Mouse (Mus musculus): Measurements from ENCODE around the gene Igsf3.
"Not testable (repeated sequence)": the region's sequence is repeated elsewhere in the genome, so short reads cannot be mapped to it uniquely, and the experiment has no call there.

Gene Igsf3

DNA sequence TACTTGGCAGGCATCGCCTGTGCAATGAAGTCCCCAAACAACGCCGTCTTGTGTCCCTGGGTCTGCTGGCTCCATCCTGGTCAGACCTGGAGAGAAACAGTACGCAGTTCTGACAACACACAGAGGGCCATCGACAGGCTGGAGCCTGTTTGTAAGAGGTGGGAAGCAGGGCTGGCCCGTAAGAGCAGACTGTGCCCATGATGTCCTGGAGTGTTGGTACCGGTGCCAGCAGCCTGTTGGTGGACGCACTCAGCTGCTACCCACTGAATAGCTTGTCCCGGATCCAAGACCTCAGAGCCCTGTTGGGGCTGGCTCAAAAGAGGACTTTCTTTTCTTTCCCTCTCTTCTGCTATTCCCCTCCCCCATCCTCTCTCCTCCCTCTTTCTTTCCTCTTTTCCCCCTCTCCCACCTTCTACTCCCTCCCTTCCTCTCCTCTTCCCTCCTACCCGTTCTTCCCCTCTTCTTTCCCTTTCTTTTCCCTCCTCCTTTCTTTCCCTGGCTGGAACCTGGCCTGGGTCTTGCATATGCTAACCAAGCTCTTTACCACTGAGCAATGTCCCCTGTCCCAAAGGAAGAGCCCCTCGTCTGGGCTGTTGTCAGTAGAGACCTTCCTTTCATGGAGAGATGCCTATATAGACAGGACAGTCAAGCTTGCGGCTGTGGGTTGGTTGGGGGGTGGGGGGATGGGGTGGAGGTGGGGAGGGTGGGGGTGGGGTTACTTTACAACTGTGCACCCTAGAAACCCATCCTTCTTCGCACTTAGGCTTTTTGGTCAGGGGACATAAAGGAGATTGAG lies 27.9 kb downstream of the Igsf3 start:
- 0 out of 2 replicates have a peak, but pooled peaks have one; percentile 17 for ATAC-seq (ENCODE audit: low TSS enrichment)

DNA sequence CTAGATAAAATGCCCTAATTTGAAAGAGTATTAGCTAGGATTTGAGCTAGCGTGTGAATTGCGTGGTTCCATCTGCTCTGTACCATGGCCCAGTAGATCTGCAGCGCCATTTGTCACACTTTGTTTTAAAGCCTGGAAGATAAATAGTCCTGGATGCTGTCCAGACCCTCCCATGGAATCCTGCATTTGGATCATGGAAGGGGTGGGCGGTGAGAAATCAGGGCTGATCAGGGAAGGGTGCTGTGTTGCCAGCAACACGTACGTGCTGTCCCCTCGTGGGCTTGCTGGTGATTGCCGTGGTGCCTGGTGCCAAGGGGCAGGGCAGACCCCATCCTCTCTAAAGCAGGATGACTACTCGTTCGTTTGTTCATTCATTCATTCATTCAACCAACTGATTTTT lies 28.6 kb downstream of the Igsf3 start:
- peak; percentile 50; the same call in 1 of the 2 replicates for ATAC-seq (ENCODE audit: low TSS enrichment)

DNA sequence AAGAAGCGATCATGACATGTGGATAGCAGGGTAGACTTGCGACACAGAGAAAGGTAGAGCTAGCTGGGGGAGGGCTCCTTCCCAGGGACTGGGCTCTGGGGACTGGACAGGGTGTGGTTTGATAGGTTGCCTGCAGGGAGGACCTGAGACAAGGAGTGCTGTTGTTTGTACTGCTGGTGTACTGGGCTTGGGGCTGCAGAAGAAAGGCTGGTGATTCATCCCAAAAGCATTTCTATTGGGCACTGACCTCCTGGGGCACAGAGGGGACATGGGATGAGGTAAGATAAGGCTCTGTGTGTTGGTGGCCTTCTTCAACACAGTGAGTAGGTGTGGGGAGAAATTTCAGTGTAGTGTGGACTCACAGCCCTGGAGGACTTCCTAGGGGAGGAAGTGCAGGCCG lies 29.2 kb downstream of the Igsf3 start:
- no peak for ATAC-seq (ENCODE audit: low TSS enrichment)

DNA sequence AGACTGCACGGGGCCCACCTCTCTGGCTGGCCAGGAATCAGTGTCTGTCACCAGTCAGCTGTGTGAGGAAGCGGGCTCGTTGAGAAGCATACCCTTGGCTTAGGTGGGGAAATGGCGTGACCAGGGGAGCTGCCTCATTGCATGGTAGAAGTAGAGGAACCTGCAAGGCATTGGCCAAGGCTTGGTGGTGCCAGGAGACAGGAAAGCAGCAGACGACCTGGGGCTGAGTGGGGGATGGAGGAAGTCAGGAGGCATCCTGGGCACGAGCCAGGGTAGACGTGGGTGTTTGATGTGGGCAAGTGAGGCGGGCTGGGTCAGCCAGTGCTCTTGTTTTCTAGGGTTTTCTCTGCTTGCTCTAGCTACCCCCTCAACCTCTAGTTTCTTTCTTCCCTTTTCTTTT lies 30.7 kb downstream of the Igsf3 start:
- no peak for ATAC-seq (ENCODE audit: low TSS enrichment)

DNA sequence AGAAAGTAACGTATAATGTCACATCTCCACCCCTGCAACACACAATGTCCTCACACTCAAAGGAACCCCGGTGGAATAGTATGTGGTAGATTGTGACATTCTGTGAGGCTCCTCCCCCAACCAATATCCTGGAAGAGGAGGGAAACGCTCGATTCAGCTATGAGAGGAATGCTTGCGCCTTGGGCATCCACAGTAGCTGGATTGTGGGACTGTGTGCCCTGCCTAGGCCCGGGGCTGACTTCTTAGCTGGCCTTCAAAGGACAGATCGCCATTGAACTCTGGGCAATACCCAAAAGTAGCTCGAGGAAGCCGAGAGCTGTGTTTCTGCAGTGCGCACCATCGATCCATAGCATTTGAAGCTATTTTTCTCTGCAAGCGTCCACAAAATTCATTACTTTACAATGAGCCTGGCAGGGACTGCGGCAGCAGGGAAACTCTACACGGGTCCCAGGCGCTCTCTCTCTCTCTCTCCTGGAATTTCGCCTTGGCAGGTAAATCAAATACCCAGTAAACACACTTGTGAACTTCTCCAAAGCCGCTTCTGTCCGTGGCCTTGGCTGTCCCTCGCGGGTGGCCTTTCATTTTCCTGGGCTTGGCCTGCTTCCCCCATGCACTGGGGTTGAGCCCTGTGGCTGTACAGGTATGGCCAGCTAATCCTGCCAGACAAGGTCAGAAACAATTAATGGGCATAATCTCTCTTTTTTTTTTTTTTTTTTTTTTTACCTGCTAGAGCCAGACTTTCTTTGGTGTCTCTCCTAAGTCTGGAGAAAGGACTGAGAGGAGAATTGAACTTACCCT lies 32.3 kb downstream of the Igsf3 start:
- no peak for ATAC-seq (ENCODE audit: low TSS enrichment)

DNA sequence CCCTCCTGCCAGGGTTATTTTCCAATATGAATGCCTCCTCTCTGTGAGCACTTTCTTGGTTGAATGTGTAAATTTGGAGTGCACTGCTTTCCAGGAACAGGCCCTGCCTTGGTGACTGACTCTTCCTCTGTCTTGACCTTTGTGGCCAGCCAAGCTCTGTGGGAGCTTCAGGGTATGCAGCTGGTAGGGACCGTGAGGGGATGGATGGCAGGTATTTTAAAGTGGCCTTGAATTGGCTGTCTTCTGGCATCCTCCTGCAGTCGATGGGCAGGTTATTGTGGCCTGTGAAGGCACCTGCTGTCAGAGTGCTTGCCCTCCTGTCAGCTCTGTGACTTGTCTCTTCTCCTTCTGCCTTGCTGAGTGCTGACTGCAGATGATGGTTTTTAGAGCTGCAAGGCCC lies 33.3 kb downstream of the Igsf3 start:
- ATAC-seq (ENCODE audit: low TSS enrichment): no peak

DNA sequence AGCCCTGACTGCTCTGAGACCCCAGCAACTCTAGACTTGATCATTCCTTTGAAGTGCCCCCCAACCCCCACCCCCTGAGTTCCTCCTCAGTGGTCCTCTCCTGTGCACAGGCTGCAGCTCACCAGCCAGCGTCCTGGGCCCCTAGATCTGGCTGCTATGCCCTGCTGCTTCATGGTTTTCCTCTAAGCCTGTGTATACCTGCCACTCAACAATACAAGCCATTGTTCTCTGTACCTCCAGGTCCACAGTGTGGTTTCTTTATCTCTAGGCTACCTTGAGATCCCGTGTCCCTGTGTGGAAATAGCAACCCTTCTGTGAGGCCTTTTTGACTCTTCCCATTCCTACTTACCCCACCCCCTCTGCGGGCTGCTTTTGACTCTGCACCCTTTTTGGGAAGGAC lies 33.9 kb downstream of the Igsf3 start:
- no peak for ATAC-seq (ENCODE audit: low TSS enrichment)

DNA sequence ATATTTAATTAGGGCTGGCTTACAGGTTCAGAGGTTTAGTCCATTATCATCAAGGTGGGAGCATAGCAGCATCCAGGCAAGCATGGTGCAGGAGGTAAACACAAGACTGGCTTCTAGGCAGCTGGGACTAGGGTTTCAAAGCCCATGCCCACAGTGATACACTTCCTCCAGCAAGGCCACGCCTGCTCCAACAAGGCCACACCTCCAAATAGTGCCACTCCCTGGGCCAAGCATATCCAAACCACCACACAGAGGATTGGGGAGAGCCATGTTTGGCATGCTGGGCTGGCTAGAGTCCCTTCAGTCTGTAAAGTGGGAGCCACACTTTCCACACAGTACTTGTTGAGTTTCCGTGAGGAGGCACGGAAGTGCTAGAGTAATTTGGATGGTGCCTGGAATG lies 34.7 kb downstream of the Igsf3 start:
- no peak for ATAC-seq (ENCODE audit: low TSS enrichment)

DNA sequence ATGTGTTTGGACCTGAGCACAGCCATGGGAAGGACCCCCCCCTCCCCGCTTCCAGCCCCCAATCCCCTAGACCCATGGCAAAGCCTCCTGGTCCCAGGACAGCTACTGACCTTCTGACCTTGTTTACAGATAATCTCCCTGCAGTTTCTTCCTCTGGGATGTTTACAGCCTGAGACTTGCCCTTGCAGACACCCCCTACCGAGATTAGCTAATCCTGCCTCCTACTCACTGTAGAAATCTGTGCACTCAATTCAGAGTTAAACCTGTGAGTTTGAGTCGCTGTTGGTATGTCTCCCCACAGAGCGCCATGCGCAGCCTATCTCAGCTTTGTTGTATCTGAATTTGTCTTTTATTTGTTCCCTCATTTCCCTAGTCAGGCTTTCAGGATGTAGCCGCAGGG lies 35.2 kb downstream of the Igsf3 start:
- no peak for ATAC-seq (ENCODE audit: low TSS enrichment)

DNA sequence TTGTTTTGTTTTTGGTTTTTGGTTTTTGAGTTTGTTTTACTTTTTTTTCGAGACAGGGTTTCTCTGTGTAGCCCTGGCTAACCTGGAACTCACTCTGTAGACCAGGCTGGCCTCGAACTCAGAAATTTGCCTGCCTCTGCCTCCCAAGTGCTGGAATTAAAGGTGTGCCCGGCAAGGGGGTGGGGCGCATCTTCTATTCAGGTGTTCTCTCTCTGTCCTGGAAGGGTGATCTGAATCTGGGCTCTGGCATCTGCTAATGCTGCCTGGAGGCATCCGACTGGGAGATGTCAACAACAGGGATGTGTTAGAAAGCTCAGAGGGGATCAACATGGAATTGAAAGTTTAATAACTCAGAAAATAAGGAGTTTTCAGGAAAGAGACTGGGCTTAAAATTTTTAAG lies 36.1 kb downstream of the Igsf3 start:
- not testable (repeated sequence) for ATAC-seq (ENCODE audit: low TSS enrichment)

DNA sequence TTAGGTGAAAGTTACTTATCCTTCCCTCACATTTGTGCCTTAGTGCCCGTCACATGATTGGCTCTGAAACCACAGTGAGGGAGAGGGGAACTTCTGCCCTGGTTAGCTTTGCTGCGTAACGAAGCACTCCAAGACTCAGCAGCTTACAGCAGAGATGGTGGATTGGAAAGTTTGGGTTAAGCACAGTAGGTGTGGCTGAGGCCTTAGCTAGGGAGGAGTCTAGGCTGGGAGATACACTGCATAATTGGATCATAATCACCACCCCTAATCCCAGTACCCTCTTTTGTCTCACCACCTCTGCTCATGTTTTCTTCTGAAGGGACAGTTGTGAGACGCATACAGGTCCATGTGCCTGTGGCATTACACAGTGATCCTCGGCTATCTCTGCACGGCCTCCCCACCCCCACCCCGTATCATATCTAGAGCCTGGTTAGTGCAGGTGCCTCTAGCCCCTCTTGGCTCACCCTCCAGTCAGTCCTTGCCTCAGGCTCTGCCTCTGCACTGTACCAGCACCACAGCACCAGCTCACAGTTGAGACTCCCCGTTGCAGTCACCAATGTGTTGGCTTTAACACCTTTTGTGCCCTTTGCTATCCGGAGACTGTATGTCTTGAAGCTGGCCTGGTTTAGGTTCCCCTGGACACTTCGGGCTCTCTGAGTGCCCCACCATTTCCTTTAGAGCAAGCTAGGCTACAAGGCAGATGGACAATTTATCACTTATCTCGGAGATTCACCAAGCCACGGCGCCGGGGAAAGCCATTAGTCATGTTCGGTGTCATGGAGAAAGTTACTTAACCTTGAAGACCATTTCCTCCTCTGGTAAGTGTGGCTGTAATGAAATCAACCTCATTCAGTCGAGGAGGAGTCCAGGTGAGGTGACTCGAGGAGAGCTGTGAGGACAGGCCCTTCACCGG lies 42.1 kb downstream of the Igsf3 start:
- no peak for ATAC-seq (ENCODE audit: low TSS enrichment)

DNA sequence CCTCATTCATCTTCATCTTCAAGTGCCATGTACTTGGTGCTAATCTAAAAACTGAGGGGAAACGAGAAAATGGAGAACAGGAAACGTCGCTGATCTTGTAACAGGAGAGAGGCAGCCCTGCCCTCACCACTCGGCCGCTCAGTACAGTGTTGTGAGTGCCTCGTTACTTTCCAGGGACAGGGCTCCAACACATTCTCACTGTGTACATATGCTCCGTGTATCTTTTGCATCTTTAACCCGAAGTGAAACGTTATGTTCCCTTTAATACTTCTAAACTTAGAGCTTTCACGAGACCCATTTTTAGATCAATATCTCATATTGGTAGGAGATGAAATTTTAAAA lies 42.7 kb downstream of the Igsf3 start:
- no peak for ATAC-seq (ENCODE audit: low TSS enrichment)

DNA sequence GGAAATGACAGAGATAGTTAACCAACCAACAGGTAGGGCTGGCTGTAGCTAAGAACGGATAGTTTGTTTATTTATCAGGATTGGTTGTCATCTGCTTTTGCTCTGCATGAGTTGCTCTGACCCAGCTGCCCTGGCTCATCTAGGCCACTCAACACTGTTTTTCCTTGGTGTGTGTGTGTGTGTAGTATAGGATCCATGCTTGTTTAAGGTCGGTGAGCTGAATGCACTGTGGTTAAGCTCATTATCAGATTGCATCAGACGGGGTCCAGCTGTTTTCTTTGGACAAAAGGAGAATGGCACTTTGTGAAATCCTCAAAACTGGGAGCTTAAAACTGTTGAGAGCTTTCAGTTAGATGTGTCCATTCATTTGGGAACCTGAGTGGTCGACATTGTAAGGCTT lies 46.3 kb downstream of the Igsf3 start:
- no peak for ATAC-seq (ENCODE audit: low TSS enrichment)

DNA sequence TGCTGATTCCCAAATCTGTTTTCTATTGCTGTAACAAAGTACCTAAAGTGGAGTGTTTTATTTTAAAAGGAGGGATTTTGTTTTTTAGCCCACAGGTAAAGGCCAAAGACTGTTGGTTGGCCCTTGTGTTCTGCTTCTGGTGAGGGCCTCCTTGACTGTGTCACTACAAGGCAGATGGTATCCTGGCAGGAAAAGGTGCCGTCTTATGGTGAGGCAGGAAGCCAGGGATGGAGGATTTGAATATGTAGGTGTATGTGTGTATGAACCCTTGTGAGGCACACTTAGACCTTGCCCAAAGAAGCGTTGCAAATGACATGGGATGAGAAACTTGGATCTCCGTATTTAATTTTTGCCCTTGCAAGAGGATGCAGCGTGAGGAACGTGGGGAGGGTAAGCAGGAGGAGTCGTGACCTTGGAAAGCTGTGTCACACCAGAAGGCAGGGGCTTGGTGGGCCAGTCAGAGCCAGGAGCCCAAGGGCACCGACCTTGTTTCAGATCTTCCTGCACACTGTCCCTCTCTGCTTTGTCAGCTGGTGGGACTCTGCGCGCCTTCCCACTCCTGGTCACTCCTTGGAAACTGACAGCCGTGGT lies 47.5 kb downstream of the Igsf3 start:
- no peak for ATAC-seq (ENCODE audit: low TSS enrichment)

DNA sequence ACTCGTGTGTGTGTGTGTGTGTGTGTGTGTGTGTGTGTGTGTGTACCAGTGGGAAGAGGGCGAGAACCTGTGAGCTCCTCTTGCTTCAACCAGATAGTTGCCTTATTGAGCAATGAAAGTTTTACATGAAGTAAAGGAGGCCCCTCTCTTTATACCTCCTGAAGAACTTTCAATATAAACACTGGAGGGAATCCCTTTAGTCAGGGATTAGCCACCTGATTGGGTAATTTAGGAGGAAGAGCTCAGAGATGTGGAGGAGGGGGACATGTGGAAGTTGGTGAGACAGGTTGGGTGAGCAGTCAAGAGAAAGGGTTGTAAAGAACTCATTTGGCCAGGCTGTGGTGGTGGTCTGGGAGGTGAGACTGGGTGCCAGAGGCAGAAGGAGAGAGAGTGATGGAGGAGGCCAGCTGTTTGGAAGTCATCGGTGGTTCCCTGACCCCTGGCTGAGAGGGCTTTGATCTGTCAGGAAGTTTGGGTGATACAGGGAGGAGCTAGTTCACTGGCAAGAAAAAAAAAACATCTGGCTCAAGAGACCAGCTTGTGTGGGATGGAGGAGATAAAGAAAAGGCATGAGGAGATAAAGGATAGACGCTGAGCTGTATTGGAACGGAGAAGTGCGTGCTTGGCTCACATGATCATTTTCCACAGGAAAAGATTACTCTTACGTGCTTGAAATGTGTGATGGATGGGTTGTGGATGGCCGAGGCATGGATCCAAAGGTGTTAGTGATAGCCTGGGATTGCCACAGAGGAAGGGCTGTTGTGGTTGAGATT lies 53.3 kb downstream of the Igsf3 start:
- ATAC-seq (ENCODE audit: low TSS enrichment): no peak

DNA sequence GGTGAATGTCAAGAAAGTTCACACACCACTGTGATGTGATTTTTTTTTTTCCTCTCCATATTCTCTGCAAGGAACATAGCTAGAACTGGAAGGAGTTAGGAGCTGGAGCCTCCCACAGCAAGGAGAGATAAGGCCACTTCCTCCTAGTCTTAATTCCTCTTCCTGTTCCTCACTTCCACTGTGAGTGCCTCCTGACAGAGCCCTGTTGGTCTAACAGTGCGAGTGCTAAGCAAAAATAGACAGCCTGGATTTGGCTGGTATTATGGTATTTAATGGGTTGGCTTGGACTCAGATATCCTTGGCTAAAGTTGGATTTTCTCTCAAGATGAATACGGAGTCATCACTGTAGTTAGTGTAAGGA lies 53.9 kb downstream of the Igsf3 start:
- ATAC-seq (ENCODE audit: low TSS enrichment): no peak

DNA sequence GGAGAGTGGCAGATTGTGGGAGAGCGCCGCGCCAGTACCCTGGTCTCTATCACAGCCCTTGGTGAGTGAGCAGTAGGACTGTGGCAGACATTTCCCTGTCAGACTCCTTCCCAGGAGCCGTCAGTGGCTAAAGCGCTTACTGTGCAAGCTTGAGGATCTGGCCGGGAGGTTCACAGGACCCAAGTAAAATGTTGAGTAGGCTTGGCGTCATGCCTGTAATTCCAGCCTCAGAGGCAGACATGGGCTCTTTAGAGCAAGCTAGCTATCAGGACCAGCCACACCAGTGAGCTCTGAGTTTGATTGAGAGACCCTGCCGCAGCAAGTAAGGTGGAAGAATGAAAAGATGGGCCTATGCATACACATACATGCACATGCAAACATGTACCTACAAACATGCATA lies 58.8 kb downstream of the Igsf3 start:
- ATAC-seq (ENCODE audit: low TSS enrichment): no peak

DNA sequence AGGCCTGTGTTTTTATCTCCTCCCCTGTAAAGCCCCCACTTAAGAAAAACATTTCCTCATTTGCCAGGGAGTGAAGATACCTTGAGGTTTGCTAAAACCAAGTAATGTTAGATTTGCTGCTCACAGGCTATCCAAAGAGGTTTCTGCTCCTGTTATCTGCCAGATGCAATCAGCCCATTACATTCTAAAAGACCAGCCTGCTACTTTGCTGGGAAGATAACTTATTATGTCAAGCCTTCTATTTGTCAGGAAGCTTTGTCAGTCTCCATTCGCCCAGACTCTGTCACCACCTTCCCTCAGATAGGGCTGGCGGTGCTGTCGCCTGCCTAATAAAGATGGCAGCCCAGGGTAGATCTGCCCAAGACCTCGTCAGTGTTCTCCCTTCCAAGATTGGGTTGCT lies 59.6 kb downstream of the Igsf3 start:
- ATAC-seq (ENCODE audit: low TSS enrichment): no peak

DNA sequence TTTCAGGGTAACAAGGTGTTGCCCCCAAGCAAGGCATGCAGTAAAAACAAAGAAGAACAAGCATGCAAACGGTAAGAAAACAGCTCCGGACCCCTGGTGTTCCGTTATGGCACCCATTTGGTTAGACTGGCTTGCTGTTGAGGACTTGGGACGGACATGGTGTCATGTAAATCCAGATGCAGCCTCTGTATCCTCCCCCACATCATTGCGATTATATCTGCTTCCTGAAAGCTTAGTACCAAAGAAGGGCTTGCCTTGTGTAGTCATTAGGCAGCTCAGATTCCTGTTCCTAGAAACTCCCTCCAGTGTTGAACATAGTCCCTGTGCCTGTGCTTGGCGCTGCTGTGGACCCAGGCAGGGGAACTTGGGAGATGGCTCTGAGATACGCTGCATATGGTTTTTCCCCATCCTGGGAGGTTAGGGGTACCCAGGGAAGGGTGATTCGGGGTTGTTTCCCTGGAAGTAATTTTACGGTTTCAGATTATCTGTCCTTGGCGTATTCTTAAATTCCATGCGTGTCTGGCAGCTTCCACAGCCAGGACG lies 60.2 kb downstream of the Igsf3 start:
- ATAC-seq (ENCODE audit: low TSS enrichment): no peak

DNA sequence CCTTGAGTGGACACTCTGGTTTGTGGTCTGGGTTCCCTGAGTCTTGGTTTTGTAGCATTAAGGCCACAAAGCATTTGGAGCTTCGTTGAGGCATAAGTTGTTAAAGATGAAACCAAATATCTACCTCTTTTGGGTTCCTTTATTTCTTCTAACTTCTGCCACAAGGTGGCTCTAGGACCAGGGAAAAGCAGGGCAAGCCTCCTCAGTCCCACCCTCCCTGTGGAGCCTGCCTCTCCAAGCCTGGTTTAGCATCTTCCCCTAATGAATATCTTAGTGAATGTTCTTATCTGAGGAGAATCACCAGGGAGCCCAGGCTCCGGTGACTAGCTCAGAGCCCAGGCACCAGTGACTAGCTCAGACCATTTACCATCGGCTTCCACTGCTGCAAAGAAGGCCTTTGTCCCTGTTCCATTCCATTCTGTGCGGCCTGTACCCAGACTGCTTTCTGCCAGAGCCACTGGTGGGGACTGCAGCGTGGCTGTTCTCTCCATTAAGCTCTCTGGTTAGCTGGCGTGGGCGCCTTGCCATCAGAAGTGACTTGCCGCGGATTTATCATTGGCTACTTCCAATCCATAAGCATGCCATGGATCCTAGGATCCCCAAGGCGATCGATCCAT lies 66.5 kb downstream of the Igsf3 start:
- peak; percentile 83 for ATAC-seq (ENCODE audit: low TSS enrichment)

DNA sequence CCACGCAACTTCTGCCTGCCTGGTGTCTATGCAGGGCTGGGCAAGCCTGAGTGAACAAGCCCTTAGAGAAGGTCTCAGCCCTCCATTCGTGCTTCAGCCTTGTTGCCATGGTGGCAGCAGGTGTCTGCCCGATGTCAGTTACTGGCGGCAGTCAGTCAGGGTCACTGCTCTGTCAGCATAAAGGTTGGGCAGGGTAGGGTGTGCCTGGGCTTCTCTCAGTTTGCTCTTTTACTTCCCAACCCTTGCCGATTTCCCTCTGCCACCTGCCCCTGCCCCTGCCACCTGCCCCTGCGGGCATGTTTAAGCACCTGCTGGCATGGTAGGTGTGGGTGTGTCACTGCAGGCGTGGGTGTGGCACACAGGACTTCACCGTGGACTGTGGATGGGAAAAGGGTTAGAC lies 67.6 kb downstream of the Igsf3 start:
- ATAC-seq (ENCODE audit: low TSS enrichment): no peak
